Mouse (Mus musculus): Measurements from ENCODE around the gene Clptm1l. TPM values are rescaled to one million over a fixed set of nuclear protein-coding genes. Genes with fewer than 3 reads are reported as not detected.

The Clptm1l gene
- total and polyA plus RNA-seq, 3 experiments: 104 to 201 (median 197) TPM

DNA sequence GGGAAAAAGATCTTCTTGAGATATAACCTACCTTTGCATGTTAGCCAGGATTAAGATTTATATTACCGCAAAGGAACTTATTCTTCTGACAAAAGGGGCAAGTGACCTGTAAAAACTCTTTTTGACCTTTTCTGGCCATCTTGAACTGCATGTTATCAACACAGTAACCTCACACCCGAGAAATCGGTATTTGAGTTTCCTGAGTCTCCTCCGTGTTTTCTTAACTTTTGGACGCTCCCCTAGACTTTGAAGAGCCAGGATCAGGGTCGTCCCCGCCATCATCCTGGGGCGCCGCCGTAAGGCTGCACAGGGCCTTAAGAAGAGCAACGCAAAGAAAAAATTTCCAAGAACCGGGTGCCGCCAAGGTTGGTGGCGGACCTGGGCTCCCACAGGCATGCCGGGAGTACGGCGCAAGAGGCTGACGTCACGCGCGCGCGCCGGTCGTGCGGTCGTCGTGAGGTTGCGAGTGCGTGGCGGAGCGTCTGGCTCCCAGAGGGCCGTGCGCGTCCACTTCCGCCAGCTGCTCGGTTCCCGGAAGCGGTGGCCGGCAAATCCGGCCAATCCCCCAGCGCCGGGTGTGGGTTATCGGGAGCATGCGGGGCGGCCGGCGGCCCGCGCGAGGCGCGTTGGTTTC is at the start of gene Clptm1l (continued):
- TF ChIP-seq TBP (IDR thresholded peaks at IDR 0.05; ENCODE audit: low read depth, low read length) (0 out of 2 replicates have a peak, but pooled peaks have one; percentile 41), POLR2AphosphoS2 (IDR thresholded peaks at IDR 0.05; ENCODE audit: low read length) (0 out of 2 replicates have a peak, but pooled peaks have one; percentile 32)

DNA sequence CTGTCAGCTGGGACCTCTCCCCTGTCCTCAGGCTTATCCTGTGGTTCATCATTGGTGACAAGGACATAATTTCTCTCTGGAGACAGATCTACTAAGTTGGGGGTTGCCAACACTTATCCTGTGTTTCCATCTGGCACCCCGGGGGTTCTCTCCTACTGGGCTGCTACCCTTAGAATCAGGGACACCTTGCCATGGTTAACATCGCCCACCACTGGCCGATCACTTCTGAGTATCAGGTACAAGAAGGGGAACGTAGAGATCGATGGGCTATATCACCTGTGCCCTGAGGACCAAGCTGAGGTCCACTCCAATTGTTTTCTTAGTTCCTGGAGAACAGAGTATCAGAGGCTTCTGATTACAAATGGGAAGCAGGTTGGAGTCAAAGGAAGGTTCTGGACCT is 39.6 kb upstream of the Clptm1l start:
- no peak for DNase-seq (ENCODE audit: low read depth, low spot score)
- Histone ChIP-seq H3K9ac (ENCODE audit: control insufficient read depth, low read depth, low read length, poor library complexity, severe bottlenecking) (no peak overlapping the region), H3K9me3 (replicated peaks; ENCODE audit: insufficient read depth, low read length) (no peaks in the 10 kb centered on the region), H3K79me2 (ENCODE audit: control insufficient read depth, insufficient read depth, low read length, poor library complexity) (no peaks in the 10 kb centered on the region), H3K4me1 (ENCODE audit: control insufficient read depth in 1 of 2, insufficient read depth in 2 of 2, low read length in 2 of 2) (no peaks in the 10 kb centered on the region), H3K36me3 (ENCODE audit: control insufficient read depth in 1 of 2, insufficient read depth in 2 of 2, low read length in 2 of 2) (no peaks in the 10 kb centered on the region), H3K4me3 (ENCODE audit: control insufficient read depth in 1 of 2, insufficient read depth in 1 of 2, low read depth in 2 of 2, low read length in 2 of 2) (no peak overlapping the region), H3K27me3 (ENCODE audit: control insufficient read depth in 1 of 2, insufficient read depth in 2 of 2, low read length in 2 of 2) (peaks cover 2 to 4% of the 10 kb centered on the region in 2 experiments; a peak in 3 of 4 replicates), H3K27ac (ENCODE audit: control insufficient read depth, low read depth, low read length) (no peak overlapping the region)
- TF ChIP-seq E2F4 (IDR thresholded peaks at IDR 0.05; ENCODE audit: borderline replicate concordance, low read depth, low read length) (no peak), CHD1 (IDR thresholded peaks at IDR 0.05; ENCODE audit: low read depth, low read length) (no peak), TCF12 (IDR thresholded peaks at IDR 0.05; ENCODE audit: low read depth, low read length) (no peak), MYC (IDR thresholded peaks at IDR 0.05; ENCODE audit: low read depth, low read length) (no peak), POLR2A (IDR thresholded peaks at IDR 0.05; ENCODE audit: control insufficient read depth in 1 of 2, insufficient read depth in 1 of 2, low read depth in 1 of 2, low read length in 2 of 2, poor library complexity in 1 of 2) (no peak), NRF1 (IDR thresholded peaks at IDR 0.05; ENCODE audit: insufficient read depth, low read depth, low read length, poor library complexity, severe bottlenecking) (no peak)

DNA sequence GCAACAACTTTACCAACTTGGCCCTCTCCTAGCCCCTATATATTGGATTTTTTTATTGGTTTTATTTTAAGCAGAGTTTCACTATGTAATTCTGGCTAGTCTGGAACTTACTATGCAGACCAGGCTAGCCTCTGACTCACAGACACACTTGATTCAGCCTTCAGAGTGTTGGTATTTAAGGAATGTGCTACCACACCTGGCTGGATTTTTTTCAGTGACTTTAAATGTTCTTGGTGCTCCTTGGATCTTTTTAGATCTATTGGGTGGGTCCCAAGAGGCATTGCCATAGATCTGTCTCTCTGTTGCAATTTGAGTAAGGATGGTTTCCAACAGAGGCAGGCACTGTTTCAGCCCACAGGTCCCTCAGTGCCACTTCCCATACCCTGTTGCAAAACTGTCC is 28.8 kb upstream of the Clptm1l start:
- TF ChIP-seq MAFK (IDR thresholded peaks at IDR 0.05; ENCODE audit: borderline replicate concordance, low read depth, low read length) (no peak), TCF12 (IDR thresholded peaks at IDR 0.05; ENCODE audit: low read depth, low read length) (no peak), CTCF (IDR thresholded peaks at IDR 0.05 in 2 of 3, conservative IDR thresholded peaks at IDR 0.05 in 1 of 3; ENCODE audit: control insufficient read depth in 1 of 3, insufficient read depth in 1 of 3, low read depth in 2 of 3, low read length in 3 of 3, poor library complexity in 1 of 3, severe bottlenecking in 1 of 3) (no peak), USF2 (IDR thresholded peaks at IDR 0.05; ENCODE audit: borderline replicate concordance in 1 of 2, insufficient read depth in 1 of 2, low read depth in 1 of 2, low read length in 2 of 2) (no peak), CHD1 (IDR thresholded peaks at IDR 0.05; ENCODE audit: low read depth, low read length) (no peak), MYC (IDR thresholded peaks at IDR 0.05; ENCODE audit: low read depth, low read length) (no peak), NELFE (IDR thresholded peaks at IDR 0.05; ENCODE audit: low read depth, low read length) (no peak), MAZ (IDR thresholded peaks at IDR 0.05; ENCODE audit: low read depth, low read length) (no peak), MAX (IDR thresholded peaks at IDR 0.05; ENCODE audit: low read length) (no peak), CHD2 (IDR thresholded peaks at IDR 0.05; ENCODE audit: low read length) (no peak), POLR2AphosphoS2 (IDR thresholded peaks at IDR 0.05; ENCODE audit: low read length) (no peak), GABPA (IDR thresholded peaks at IDR 0.05; ENCODE audit: low read depth, low read length) (no peak), MEF2A (IDR thresholded peaks at IDR 0.05; ENCODE audit: extremely low read depth, insufficient replicate concordance, low read depth, low read length, poor library complexity, severe bottlenecking) (no peak), SMC3 (IDR thresholded peaks at IDR 0.05; ENCODE audit: low read depth, low read length) (no peak), SIN3A (IDR thresholded peaks at IDR 0.05; ENCODE audit: low read length) (no peak), UBTF (IDR thresholded peaks at IDR 0.05; ENCODE audit: borderline replicate concordance, insufficient read depth, low read depth, low read length) (no peak), ZKSCAN1 (IDR thresholded peaks at IDR 0.05; ENCODE audit: low read depth, low read length) (no peak), E2F4 (IDR thresholded peaks at IDR 0.05; ENCODE audit: borderline replicate concordance, low read depth, low read length) (no peak), MYB (IDR thresholded peaks at IDR 0.05; ENCODE audit: low read depth, low read length) (no peak), ZC3H11A (IDR thresholded peaks at IDR 0.05; ENCODE audit: low read depth, low read length) (no peak)
- Histone ChIP-seq H3K79me2 (ENCODE audit: control insufficient read depth, insufficient read depth, low read length, poor library complexity) (no peaks in the 10 kb centered on the region), H3K4me3 (ENCODE audit: control insufficient read depth in 1 of 2, insufficient read depth in 1 of 2, low read depth in 2 of 2, low read length in 2 of 2) (no peak overlapping the region)

More for the DNA sequence above, 28.8 kb upstream of the Clptm1l start:
- H3K27ac ChIP-seq (ENCODE audit: control insufficient read depth, low read depth, low read length): no peak overlapping the region
- no peaks in the 10 kb centered on the region for H3K4me1 ChIP-seq (ENCODE audit: control insufficient read depth in 1 of 2, insufficient read depth in 2 of 2, low read length in 2 of 2)
- no peak for DNase-seq (ENCODE audit: low read depth, low spot score)
- H3K9me3 ChIP-seq (replicated peaks; ENCODE audit: insufficient read depth, low read length): no peaks in the 10 kb centered on the region
- no peaks in the 10 kb centered on the region for H3K36me3 ChIP-seq (ENCODE audit: control insufficient read depth in 1 of 2, insufficient read depth in 2 of 2, low read length in 2 of 2)
- peaks cover 0 to 3% of the 10 kb centered on the region in 2 experiments; a peak in 3 of 4 replicates for H3K27me3 ChIP-seq (ENCODE audit: control insufficient read depth in 1 of 2, insufficient read depth in 2 of 2, low read length in 2 of 2)
- no peak overlapping the region for H3K9ac ChIP-seq (ENCODE audit: control insufficient read depth, low read depth, low read length, poor library complexity, severe bottlenecking)

Data from MEL (cell line).